Mouse (Mus musculus): ENCODE results near the gene Aurka. TPM values are rescaled to one million over a fixed set of nuclear protein-coding genes. Genes with fewer than 3 reads are reported as not detected.

The Aurka gene
- polyA plus RNA-seq, 1 experiment from 2014 or later: 86.6 TPM

DNA sequence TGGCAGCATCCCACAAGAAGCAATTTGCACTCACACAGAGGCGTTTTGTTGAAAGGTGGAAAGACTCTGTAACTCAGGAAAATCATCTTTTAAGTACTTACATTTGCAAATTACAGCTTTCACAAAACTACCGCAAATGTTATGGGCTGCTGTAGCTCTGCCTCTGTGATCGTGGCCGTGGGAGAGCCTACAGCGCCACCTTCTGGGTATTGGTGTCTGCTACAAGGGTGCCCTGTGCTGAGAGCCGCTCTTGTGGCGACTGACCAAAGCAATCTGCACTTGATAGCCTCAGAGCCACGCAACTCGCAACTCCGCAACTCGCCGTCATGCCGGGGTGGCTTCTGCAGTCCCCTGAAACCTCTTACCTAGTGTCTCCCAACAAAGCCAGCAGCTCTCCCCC lies 41.2 kb downstream of the Aurka start:
- Histone ChIP-seq H3K36me3 (no peaks in the 10 kb centered on the region), H3K9me3 (no peaks in the 10 kb centered on the region), H3K4me3 (no peak overlapping the region), H3K4me2 (peak overlapping the region; percentile 29), H3K27me3 (replicated peaks) (peaks cover 47% of the 10 kb centered on the region), H3K4me1 (no peaks in the 10 kb centered on the region), H3K9ac (no peak overlapping the region), H3K27ac (replicated peaks) (no peak overlapping the region)
- ATAC-seq (ENCODE audit: extremely low read depth, insufficient number of reproducible peaks, low FRiP score, low TSS enrichment): no peak
- WGBS: 6% methylated on average over 13 of the region's 13 CpGs

DNA sequence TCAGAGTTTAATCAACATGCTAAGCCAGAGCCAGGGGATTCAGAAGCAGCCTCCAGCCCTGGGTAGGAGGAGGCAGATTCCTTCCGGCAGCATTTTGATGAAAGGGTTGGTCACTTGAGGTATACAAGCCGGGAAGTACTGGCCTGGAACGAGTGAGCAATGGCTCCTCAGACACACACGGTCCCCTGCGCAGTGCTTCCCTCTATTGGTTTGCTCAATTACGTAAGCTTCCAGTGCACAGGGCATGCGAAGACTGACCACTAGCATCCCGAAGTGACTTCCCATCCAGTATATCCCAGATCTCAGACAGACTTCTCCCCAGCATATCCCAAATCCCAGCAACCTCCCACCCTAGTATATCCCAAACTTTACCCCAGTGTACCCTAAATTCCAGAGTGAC lies 42.1 kb downstream of the Aurka start:
- 50% methylated on average over 8 of the region's 8 CpGs for WGBS

DNA sequence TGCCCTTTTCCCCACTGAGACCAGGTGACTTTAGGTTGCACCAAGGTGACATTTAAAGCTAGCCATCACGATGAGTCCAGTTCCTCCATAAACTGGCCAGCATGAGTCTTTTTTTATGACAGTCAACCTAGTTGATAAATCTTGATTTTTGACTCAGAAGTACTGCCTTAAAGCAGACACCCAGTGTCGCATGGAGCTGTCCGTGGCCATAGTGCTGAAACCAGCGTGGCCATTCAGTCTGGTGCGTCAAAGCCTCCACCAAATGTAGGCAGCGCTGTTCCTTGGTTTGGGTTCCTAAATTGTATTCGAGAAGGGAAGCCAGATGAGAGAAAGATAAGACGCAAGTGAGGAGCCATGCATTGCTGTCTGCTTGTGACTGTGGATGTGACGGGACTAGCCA lies 49.5 kb downstream of the Aurka start:
- H3K9ac ChIP-seq: no peak overlapping the region
- WGBS: 13% methylated on average over 9 of the region's 9 CpGs
- H3K4me1 ChIP-seq: no peaks in the 10 kb centered on the region
- H3K4me3 ChIP-seq: no peak overlapping the region
- H3K27me3 ChIP-seq (replicated peaks): peaks cover 16% of the 10 kb centered on the region; the same call in 1 of the 2 replicates
- H3K36me3 ChIP-seq: no peaks in the 10 kb centered on the region
- H3K27ac ChIP-seq (replicated peaks): no peak overlapping the region
- no peak for ATAC-seq (ENCODE audit: extremely low read depth, insufficient number of reproducible peaks, low FRiP score, low TSS enrichment)
- H3K4me2 ChIP-seq: no peak overlapping the region
- no peaks in the 10 kb centered on the region for H3K9me3 ChIP-seq

More for the DNA sequence above, 42.1 kb downstream of the Aurka start:
- Histone ChIP-seq H3K4me3 (no peak overlapping the region), H3K4me2 (no peak overlapping the region), H3K4me1 (no peaks in the 10 kb centered on the region), H3K36me3 (no peaks in the 10 kb centered on the region), H3K9ac (no peak overlapping the region), H3K27ac (replicated peaks) (no peak overlapping the region), H3K9me3 (no peaks in the 10 kb centered on the region), H3K27me3 (replicated peaks) (peaks cover 51% of the 10 kb centered on the region)
- no peak for ATAC-seq (ENCODE audit: extremely low read depth, insufficient number of reproducible peaks, low FRiP score, low TSS enrichment)

DNA sequence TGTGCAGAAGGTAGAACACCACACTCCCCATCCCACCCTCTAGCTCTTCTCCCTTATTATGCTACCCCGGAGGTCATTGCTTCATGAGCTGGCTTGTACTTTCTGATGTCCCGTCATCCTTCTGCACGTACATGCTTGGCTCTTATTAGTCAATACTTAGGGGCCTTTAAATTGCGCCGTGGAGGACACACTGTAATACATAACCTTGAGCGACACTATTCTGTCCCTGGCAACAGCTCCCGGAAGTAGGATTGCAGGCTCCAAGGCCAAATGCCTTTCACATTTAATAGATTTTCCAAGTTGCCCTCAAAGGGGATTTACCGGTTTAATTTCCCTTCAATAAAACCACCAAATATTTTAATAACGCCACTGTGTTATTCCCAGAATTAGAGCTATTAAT lies 58.6 kb downstream of the Aurka start:
- Histone ChIP-seq H3K27me3 (replicated peaks) (no peaks in the 10 kb centered on the region), H3K4me3 (no peak overlapping the region), H3K36me3 (no peaks in the 10 kb centered on the region), H3K9ac (no peak overlapping the region), H3K27ac (replicated peaks) (no peak overlapping the region), H3K9me3 (peaks cover 13% of the 10 kb centered on the region; the same call in 1 of the 2 replicates), H3K4me2 (no peak overlapping the region), H3K4me1 (no peaks in the 10 kb centered on the region)
- 84% methylated on average over 9 of the region's 9 CpGs for WGBS
- ATAC-seq (ENCODE audit: extremely low read depth, insufficient number of reproducible peaks, low FRiP score, low TSS enrichment): no peak

DNA sequence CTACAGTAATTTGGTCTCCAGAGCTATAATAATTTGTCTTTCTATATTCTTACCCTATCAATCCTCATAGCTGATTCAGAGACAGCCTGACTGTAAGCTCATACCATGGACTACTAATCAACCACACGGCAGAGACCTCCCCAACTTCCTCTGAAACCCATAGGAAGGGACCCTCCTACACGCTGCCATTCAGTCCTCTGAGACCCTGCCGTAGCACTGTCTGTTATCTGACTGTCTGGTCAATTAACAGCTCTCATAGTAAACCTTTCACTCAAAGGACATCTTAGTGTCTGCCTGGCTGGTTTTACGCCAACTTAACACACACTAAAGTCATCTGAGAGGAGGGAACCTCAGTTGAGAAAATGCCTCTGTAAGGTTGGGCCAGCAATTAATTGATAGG lies 63.8 kb downstream of the Aurka start:
- no peak for ATAC-seq (ENCODE audit: extremely low read depth, insufficient number of reproducible peaks, low FRiP score, low TSS enrichment)
- Histone ChIP-seq H3K4me2 (no peak overlapping the region), H3K4me3 (no peak overlapping the region), H3K9ac (no peak overlapping the region), H3K27me3 (replicated peaks) (no peaks in the 10 kb centered on the region), H3K36me3 (no peaks in the 10 kb centered on the region), H3K4me1 (no peaks in the 10 kb centered on the region), H3K27ac (replicated peaks) (no peak overlapping the region), H3K9me3 (no peaks in the 10 kb centered on the region)
- WGBS: 58% methylated on average over 4 of the region's 4 CpGs

Other genes with a start within 250 kb of the Aurka start
- gene Mc3r, start 122.0 kb downstream of the Aurka start, polyA plus RNA-seq (2015; fragmentation: Nextera tagmentation; extraction: Ambion mirVana): not detected in 2 replicates
- 17.4 and 19.2 TPM in 2 replicates for gene Fam210b, start 25.0 kb downstream of the Aurka start, polyA plus RNA-seq (2015; fragmentation: Nextera tagmentation; extraction: Ambion mirVana)
- 27.5 and 28.0 TPM in 2 replicates for gene Cstf1, start 146 bp upstream of the Aurka start, polyA plus RNA-seq (2015; fragmentation: Nextera tagmentation; extraction: Ambion mirVana)
- 0.20 and 0.45 TPM in 2 replicates for gene Cass4, start 23.3 kb upstream of the Aurka start, polyA plus RNA-seq (2015; fragmentation: Nextera tagmentation; extraction: Ambion mirVana)
- gene Rtf2, start 70.0 kb upstream of the Aurka start, polyA plus RNA-seq (2015; fragmentation: Nextera tagmentation; extraction: Ambion mirVana): 49.9 and 50.6 TPM in 2 replicates
- 0.78 and 0.94 TPM in 2 replicates for gene Gcnt7, start 88.1 kb upstream of the Aurka start, polyA plus RNA-seq (2015; fragmentation: Nextera tagmentation; extraction: Ambion mirVana)
- gene Fam209, start 102.0 kb upstream of the Aurka start, polyA plus RNA-seq (2015; fragmentation: Nextera tagmentation; extraction: Ambion mirVana): 0.21 and 0.29 TPM in 2 replicates
- gene Tfap2c, start 179.1 kb upstream of the Aurka start, polyA plus RNA-seq (2015; fragmentation: Nextera tagmentation; extraction: Ambion mirVana): 0.05 and 0.09 TPM in 2 replicates

All from heart, embryonic 13.5 days (tissue).